Mouse (Mus musculus): ENCODE results near the gene Spcs1.

DNA sequence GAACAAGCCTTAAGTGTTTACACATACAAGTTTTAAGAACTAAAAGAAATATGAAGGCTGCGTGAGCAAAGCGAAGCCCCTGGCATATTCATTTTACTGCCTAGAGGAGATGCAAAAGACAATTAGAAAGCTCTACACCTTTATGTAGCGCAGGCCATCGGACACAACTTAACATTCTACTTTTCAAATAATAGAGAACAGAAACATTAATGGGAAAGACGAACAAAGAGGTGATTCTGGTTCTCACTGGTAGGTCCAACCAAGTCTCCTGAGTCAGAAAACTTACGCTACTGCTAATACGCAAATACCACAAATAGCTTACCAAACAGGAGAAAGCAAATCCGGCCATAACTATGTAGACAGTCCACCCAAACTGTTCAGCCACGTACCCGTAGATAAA is 1.1 kb downstream of the Spcs1 start:
- no peak for TF ChIP-seq CTCF (conservative IDR thresholded peaks at IDR 0.05; ENCODE audit: insufficient read depth, insufficient read length, low read depth, low read length)
- TF ChIP-seq POLR2A (IDR thresholded peaks at IDR 0.05; ENCODE audit: low read depth, low read length) = no peak
